Mouse (Mus musculus) layer of hippocampus, postnatal 14 days (tissue): ENCODE data around the gene Prdm11. TPM values are rescaled to one million over a fixed set of nuclear protein-coding genes. Genes with fewer than 3 reads are reported as not detected.

Experiments used
- DNase-seq, 2 experiments: peaks; one replicate each; pipeline ENCODE4 v3.0.0; 2021 to 2022; ENCODE audit warnings: low spot score in 2 of 2, mixed read lengths in 1 of 2
- total RNA-seq, 2 experiments: library from RNA; stranded (reverse); gene quantifications; 2 replicates each; pipeline ENCODE4 v1.2.3; 2021

The Prdm11 gene
- total RNA-seq, 2 experiments from 2014 or later, result 24.7 to 29.7 TPM

DNA sequence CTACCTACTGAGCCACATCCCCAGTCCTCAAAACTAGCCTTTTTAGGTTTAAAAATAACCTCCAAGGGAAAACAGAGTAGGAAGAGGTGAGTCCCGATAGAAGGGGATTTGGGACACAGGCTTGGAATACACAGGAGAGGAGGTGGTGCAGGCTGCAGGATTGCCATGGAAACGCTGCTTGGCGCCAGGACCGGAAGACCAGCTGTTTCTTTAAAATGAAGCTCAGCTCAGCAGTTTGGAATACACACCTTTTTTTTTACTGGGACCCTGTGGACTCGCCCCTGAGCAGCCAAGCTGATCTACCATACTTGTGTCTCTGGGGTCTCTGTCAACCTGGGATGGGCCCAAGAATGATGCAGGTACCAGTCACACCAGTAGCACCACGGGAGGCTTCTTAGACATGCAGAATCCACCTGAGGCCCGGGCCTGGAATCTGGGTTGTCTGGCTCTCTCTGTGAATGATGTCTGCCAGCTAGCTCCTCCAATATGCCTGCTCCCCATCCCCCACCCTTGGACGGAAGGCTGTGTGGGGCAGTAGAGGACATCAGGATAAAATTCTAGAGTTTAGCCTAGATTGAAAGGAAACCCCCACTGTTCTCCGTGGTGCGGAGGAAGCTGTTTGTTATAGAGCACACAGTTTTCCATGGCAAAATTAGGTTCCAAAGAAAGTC is 111.5 kb downstream of the Prdm11 start:
- peak in 1 of 2 experiments; percentile 56 for DNase-seq

DNA sequence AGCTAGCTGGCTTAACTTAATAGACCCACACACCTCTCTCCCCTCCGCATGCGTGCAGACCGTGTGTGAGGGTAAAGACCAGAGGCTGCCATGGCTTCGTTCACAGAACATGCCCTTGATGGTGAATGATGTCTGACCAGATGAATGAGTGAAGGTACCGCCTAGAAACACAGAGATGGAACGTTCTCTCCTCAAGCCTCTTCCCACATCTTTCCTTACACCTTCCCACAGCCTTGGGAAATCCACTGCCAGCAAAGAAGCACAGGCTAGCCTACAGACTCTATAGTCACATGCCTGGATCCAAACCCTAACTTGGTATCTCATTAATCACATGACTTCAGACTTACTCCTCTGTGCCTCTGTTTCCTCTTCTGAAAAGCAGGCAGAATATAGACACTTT is 112.6 kb downstream of the Prdm11 start:
- DNase-seq, result no peak

DNA sequence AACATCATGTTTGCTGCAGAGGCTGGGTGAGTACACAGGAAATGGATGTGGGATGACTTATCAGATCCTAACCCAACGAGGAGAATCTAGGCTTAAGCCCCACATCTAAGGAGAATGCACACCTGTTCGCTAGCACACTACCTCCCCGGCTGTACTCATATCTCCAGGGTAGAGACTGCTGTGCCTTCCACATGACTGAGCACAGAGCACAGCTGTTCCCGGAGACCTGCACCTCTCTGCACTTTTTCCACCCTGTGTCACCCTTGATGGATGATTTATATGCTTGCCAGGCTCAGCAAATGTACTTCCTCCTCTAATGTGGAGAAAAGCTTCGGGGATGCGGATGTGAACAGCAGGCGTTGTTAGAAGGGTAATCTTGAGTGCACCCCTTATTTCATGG is 114.9 kb downstream of the Prdm11 start:
- no peak for DNase-seq

DNA sequence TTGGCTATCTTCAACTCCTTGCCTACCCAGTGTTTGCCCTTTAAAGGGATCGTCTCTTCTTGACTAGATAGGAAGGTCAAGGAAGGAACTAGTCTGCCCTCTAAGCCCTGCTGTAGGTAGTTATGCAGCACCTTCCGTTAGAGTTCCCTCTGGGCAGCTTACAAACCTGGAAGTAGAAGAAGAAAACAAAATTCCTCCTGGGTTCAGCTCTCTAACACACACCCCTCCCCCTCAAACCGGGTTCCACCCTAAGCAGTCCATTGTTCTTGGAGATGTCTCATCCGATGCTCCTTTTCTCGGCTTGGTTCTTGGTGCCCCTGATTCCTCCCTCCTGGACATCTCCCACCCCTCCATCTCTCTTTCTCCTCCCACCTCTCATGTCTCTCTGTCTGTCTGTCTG is 116.3 kb downstream of the Prdm11 start:
- DNase-seq, result no peak

DNA sequence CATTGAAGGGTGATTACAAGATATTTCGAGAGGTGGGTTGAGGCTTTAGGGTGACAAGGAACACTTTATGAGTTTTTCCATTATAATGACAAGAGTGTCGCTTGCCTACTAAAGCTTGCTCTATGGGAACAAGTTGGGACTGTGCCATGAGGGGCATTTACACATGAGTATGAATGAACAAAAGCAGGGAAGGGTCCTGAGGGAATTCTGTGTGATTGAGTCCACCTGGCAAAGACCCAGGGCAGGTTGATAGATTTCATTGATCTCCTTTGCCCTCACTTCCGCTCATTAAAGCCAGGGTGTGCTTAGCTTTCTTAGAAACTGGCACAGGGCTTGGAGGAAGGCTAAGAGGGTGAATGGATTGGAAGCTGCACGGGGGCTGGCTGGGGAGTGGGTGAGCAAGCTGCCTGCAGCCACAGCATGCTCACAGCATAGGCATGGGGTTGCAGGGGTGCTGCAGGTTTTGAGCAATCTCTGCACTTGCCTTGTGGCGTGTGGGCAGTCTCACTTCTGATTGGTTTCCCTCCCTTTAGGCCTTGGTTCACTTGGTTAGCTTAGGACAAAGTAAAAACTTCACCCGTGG is 121.2 kb downstream of the Prdm11 start:
- no peak for DNase-seq

DNA sequence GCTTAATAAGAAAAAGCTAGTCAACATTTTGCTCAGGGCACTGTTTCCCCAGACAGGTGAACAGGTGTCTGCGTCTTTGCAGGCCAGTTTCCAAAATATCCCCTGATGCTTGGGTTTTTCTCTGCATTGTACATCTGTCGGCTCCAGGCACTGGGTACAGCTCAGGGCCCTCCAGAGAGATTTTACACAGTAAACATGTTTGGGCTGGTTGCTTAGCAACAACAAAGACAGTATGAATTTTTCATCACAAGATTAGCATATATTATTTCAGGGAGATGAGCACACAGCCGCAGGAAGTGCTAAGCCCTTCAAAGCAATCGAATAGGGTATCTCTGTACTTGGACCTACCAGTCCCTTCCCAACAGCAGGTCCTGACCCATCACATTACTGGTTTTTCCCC is 125.3 kb downstream of the Prdm11 start:
- peak in 1 of 2 experiments; percentile 57 for DNase-seq

DNA sequence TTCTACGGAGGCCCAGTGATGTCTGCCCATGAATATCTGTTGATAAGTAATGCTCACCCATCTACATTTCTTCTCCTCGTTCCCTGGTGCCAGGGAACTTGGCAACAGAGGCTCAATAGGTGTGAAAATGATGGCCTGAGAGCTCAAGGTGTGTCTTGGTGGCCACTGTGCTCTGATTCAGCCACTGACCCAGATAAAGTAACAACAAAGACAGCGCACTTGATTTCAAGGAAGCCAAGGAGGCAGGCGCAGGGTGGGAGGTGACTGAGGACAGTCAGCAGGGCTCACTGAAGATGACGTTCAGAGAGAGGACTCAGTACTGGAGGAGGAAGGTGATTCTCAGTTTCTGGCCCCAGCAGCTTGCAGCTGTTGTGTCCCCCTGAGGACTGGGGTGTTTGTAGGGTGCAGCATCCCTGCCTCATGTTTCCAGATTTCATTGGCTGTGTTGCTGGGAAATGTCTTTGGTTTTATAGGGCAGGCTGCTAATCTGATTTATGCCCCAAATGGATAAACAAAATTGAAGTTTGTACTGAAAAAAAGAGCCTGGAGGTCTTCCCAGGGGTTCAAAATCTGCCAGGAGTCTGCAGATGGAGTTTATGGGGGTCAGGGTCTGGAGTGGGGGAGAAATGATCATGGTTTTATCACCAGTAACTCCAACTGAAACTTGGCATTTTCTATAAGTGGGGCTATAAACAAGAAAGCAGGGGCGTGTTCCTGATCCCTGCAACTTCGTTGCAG is 128.4 kb downstream of the Prdm11 start:
- DNase-seq, result no peak

DNA sequence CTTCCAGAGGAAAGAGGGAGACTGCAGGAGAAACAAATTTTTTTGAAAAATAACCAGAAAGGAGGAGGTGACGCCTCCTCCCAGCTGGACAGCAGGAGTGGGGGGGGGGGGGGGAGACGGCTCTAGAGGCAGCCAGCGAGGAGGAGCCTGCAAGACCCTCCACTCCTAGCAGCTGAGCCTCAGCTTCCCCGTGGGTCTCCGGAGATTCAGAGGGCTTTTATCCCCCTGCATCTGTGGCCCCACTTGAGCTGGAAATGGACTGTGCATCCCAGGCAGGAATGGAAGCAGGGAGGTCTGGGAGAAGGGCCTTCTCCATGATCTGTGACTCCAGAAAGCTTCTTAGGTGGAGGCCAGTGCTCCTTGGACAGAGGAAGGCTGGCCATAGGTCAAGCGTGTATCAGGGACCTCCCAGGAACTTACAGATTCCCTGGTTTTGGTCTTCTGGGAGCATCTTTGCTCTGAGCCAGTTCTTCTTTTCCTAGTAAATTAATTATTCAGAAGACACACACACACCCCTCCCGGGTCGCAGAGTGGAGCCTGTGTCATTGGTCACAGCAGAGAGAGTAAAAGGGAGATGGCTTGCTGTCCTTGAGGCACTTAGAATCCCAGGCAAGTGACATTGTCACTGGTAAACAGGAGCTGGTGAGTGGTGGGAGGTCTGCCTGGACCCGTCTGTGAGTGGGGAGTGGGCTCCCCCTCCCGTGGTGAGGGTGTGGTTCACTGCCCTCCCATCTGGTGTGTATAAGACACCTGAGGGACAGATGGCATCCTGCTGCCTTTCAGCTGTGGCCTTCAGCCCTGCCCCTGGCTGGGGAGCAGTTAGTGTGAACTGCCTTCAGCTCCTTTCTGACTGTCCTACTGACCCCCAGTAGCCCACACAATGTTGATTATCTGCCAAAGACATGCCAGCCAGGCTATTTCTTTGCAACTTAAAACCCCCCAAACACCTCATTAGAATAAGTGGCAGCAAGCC is 130.0 kb downstream of the Prdm11 start:
- DNase-seq, result no peak

Other genes starting within 250 kb of the Prdm11 start
- 100 to 1,000 TPM; 124 to 128 TPM for gene Syt13, start 131.1 kb downstream of the Prdm11 start, total RNA-seq
- 10 to 100 TPM; 49.2 to 53.7 TPM for gene Trp53i11, start 141.4 kb upstream of the Prdm11 start, total RNA-seq